Mouse (Mus musculus) adrenal gland, postnatal 25 days (tissue): ENCODE measurements around the gene Tmem38b. TPM values are rescaled to one million over a fixed set of nuclear protein-coding genes. Genes with fewer than 3 reads are reported as not detected.
A peak's percentile ranks its signal among the peaks of the same experiment; 100 is the strongest.

Experiments used
- DNase-seq: peaks from one replicate; pipeline ENCODE4 v3.0.0; 2021; ENCODE audit warnings: mixed read lengths
- total RNA-seq: library from RNA; stranded (reverse); gene quantifications from 2 replicates; pipeline ENCODE4 v1.2.3, GENCODE M21; 2021

Gene Tmem38b
- total RNA-seq, 1 experiment from 2014 or later = 30.8 TPM

- DNase-seq = no peak
Measured at GRCm38 (mm10) chr4:53830016-53830415, 4.2 kb downstream of the Tmem38b start.

GRCm38 (mm10) chr4:53830579-53830978, 4.7 kb downstream of the Tmem38b start:
- no peak for DNase-seq

GRCm38 (mm10) chr4:53832321-53832720, 6.5 kb downstream of the Tmem38b start:
- DNase-seq = no peak

- DNase-seq = no peak
Measured at GRCm38 (mm10) chr4:53836978-53837377, 11.1 kb downstream of the Tmem38b start.

- peak; percentile 11 for DNase-seq
Measured at GRCm38 (mm10) chr4:53840158-53840870, 14.5 kb downstream of the Tmem38b start.

GRCm38 (mm10) chr4:53843553-53843952, 17.7 kb downstream of the Tmem38b start:
- DNase-seq = no peak

- DNase-seq = peak; percentile 10
Measured at GRCm38 (mm10) chr4:53844835-53845619, 19.2 kb downstream of the Tmem38b start.

GRCm38 (mm10) chr4:53845656-53846055, 19.8 kb downstream of the Tmem38b start:
- no peak for DNase-seq

- no peak for DNase-seq
Measured at GRCm38 (mm10) chr4:53846326-53846725, 20.5 kb downstream of the Tmem38b start.

GRCm38 (mm10) chr4:53847541-53847940, 21.7 kb downstream of the Tmem38b start:
- DNase-seq = no peak

- no peak for DNase-seq
Measured at GRCm38 (mm10) chr4:53848308-53848707, 22.5 kb downstream of the Tmem38b start.

- DNase-seq = no peak
Measured at GRCm38 (mm10) chr4:53848816-53849215, 23.0 kb downstream of the Tmem38b start.

- no peak for DNase-seq
Measured at GRCm38 (mm10) chr4:53849804-53850203, 24.0 kb downstream of the Tmem38b start.

GRCm38 (mm10) chr4:53853333-53853732, 27.5 kb downstream of the Tmem38b start:
- no peak for DNase-seq

- DNase-seq = no peak
Measured at GRCm38 (mm10) chr4:53859944-53860343, 34.1 kb downstream of the Tmem38b start.

GRCm38 (mm10) chr4:53862101-53862500, 36.3 kb downstream of the Tmem38b start:
- no peak for DNase-seq

GRCm38 (mm10) chr4:53864098-53864820, 38.4 kb downstream of the Tmem38b start:
- DNase-seq = no peak

- no peak for DNase-seq
Measured at GRCm38 (mm10) chr4:53866459-53866858, 40.6 kb downstream of the Tmem38b start.

GRCm38 (mm10) chr4:53878542-53879417, 52.9 kb downstream of the Tmem38b start:
- peak; percentile 8 for DNase-seq

GRCm38 (mm10) chr4:53882921-53883682, 57.3 kb downstream of the Tmem38b start:
- no peak for DNase-seq
